Mouse (Mus musculus) intestine, embryonic 16.5 days (tissue): ENCODE data around the gene Fkbp6. TPM values are rescaled to one million over a fixed set of nuclear protein-coding genes. Genes with fewer than 3 reads are reported as not detected.

Source experiments
- ATAC-seq: fragments of 200-750 bp; cut with Nextera tagmentation; 2 replicates; pipeline ENCODE4 v1.8.0; 2017; ENCODE audit warnings: moderate TSS enrichment, moderate library complexity
- H3K27ac ChIP-seq: fragments of 300-500 bp; sonication (generic); 2 replicates; pipeline ENCODE4 v1.5.1; 2014; ENCODE audit warnings: mild to moderate bottlenecking, low read length
- H3K27me3 ChIP-seq: fragments of 300-500 bp; sonication (generic); replicated peaks from 2 replicates; pipeline ENCODE4 v1.6.1; 2014; ENCODE audit warnings: low read length, control low read depth, mixed read lengths; ENCODE audit not compliant: control insufficient read depth, insufficient read depth
- H3K36me3 ChIP-seq: fragments of 300-500 bp; sonication (generic); 2 replicates; pipeline ENCODE4 v1.6.1; 2014; ENCODE audit warnings: low read length, control low read depth; ENCODE audit not compliant: control insufficient read depth, insufficient read depth
- H3K4me1 ChIP-seq: fragments of 300-500 bp; sonication (generic); 2 replicates; pipeline ENCODE4 v1.6.1; 2014; ENCODE audit warnings: low read length, control low read depth, mixed read lengths; ENCODE audit not compliant: control insufficient read depth, insufficient read depth
- H3K4me2 ChIP-seq: fragments of 300-500 bp; sonication (generic); 2 replicates; pipeline ENCODE4 v1.6.1; 2014; ENCODE audit warnings: low read depth, low read length, control low read depth
- H3K4me3 ChIP-seq: fragments of 300-500 bp; sonication (generic); 2 replicates; pipeline ENCODE4 v1.5.1; 2014; ENCODE audit warnings: mild to moderate bottlenecking, low read length
- H3K9ac ChIP-seq: fragments of 300-500 bp; sonication (generic); 2 replicates; pipeline ENCODE4 v1.6.1; 2014; ENCODE audit warnings: low read depth, low read length
- H3K9me3 ChIP-seq: fragments of 300-500 bp; sonication (generic); 2 replicates; pipeline ENCODE4 v1.6.1; 2016; ENCODE audit warnings: low read length, control low read depth; ENCODE audit not compliant: control insufficient read depth
- WGBS: fragments of 180-500 bp; shearing (Covaris S2); extraction: QIAGEN DNeasy Blood & Tissue Kit; methylation state at CpG from one replicate; pipeline ENCODE4 v1.1.7; 2014; 5-methylcytosine and 5-hydroxymethylcytosine counted together
- polyA plus RNA-seq: library from polyadenylated mRNA; unstranded; fragments of >200 nt; fragmentation: Nextera tagmentation; extraction: Ambion mirVana; gene quantifications from 2 replicates; pipeline ENCODE4 v1.2.1, GENCODE M21; 2015

Fkbp6 gene
- polyA plus RNA-seq, 1 experiment from 2014 or later: 0.48 TPM

GRCm38 (mm10) chr5:135292001-135292400 lies 57.8 kb downstream of the Fkbp6 start:
- Histone ChIP-seq H3K27ac (no peak overlapping the region), H3K9me3 (no peaks in the 10 kb centered on the region), H3K9ac (no peak overlapping the region), H3K36me3 (no peaks in the 10 kb centered on the region), H3K4me3 (no peak overlapping the region), H3K27me3 (no peaks in the 10 kb centered on the region), H3K4me1 (no peaks in the 10 kb centered on the region), H3K4me2 (no peak overlapping the region)
- 81% methylated on average over 2 of the region's 2 CpGs for whole genome bisulfite sequencing
- no peak for ATAC-seq

GRCm38 (mm10) chr5:135291193-135291592 lies 58.7 kb downstream of the Fkbp6 start:
- Histone ChIP-seq H3K36me3 (no peaks in the 10 kb centered on the region), H3K4me1 (no peaks in the 10 kb centered on the region), H3K27me3 (no peaks in the 10 kb centered on the region), H3K27ac (no peak overlapping the region), H3K4me3 (no peak overlapping the region), H3K9ac (no peak overlapping the region), H3K4me2 (no peak overlapping the region), H3K9me3 (no peaks in the 10 kb centered on the region)
- ATAC-seq: peak; percentile 38; the same call in 1 of the 2 replicates
- 58% methylated on average over 4 of the region's 4 CpGs for WGBS

- H3K4me1 ChIP-seq: no peaks in the 10 kb centered on the region
- H3K9ac ChIP-seq: no peak overlapping the region
- no peak overlapping the region for H3K27ac ChIP-seq
- no peaks in the 10 kb centered on the region for H3K36me3 ChIP-seq
- no peaks in the 10 kb centered on the region for H3K27me3 ChIP-seq
- H3K4me3 ChIP-seq: no peak overlapping the region
- no peaks in the 10 kb centered on the region for H3K9me3 ChIP-seq
- no peak for ATAC-seq
- H3K4me2 ChIP-seq: no peak overlapping the region
- 80% methylated on average over 6 of the region's 6 CpGs for WGBS
Measured at GRCm38 (mm10) chr5:135290703-135291102, 59.1 kb downstream of the Fkbp6 start.

GRCm38 (mm10) chr5:135286926-135287325 lies 62.9 kb downstream of the Fkbp6 start:
- Histone ChIP-seq H3K4me3 (no peak overlapping the region), H3K27me3 (no peaks in the 10 kb centered on the region), H3K4me2 (no peak overlapping the region), H3K9me3 (no peaks in the 10 kb centered on the region), H3K4me1 (no peaks in the 10 kb centered on the region), H3K36me3 (no peaks in the 10 kb centered on the region), H3K9ac (no peak overlapping the region), H3K27ac (no peak overlapping the region)
- 74% methylated on average over 5 of the region's 5 CpGs for WGBS
- ATAC-seq: no peak

GRCm38 (mm10) chr5:135286185-135286584 lies 63.7 kb downstream of the Fkbp6 start:
- 3% methylated on average over 6 of the region's 6 CpGs for WGBS
- Histone ChIP-seq H3K4me3 (no peak overlapping the region), H3K27me3 (no peaks in the 10 kb centered on the region), H3K4me1 (no peaks in the 10 kb centered on the region), H3K36me3 (no peaks in the 10 kb centered on the region), H3K4me2 (no peak overlapping the region), H3K27ac (no peak overlapping the region), H3K9me3 (no peaks in the 10 kb centered on the region), H3K9ac (no peak overlapping the region)
- peak; percentile 73 for ATAC-seq

GRCm38 (mm10) chr5:135285211-135285610 lies 64.6 kb downstream of the Fkbp6 start:
- no peak overlapping the region for H3K27ac ChIP-seq
- no peak overlapping the region for H3K4me3 ChIP-seq
- 75% methylated on average over 3 of the region's 3 CpGs for WGBS
- no peaks in the 10 kb centered on the region for H3K36me3 ChIP-seq
- no peaks in the 10 kb centered on the region for H3K9me3 ChIP-seq
- ATAC-seq: no peak
- no peak overlapping the region for H3K4me2 ChIP-seq
- no peaks in the 10 kb centered on the region for H3K27me3 ChIP-seq
- no peak overlapping the region for H3K9ac ChIP-seq
- H3K4me1 ChIP-seq: no peaks in the 10 kb centered on the region

GRCm38 (mm10) chr5:135280226-135280625 lies 69.6 kb downstream of the Fkbp6 start:
- H3K4me3 ChIP-seq: no peak overlapping the region
- no peaks in the 10 kb centered on the region for H3K36me3 ChIP-seq
- H3K9me3 ChIP-seq: no peaks in the 10 kb centered on the region
- peaks cover 6% of the 10 kb centered on the region for H3K4me1 ChIP-seq
- H3K27me3 ChIP-seq: peaks cover 2% of the 10 kb centered on the region; the same call in 1 of the 2 replicates
- no peak overlapping the region for H3K9ac ChIP-seq
- no peak overlapping the region for H3K27ac ChIP-seq
- no peak for ATAC-seq
- H3K4me2 ChIP-seq: no peak overlapping the region
- 58% methylated on average over 9 of the region's 9 CpGs for WGBS

GRCm38 (mm10) chr5:135276597-135276996 lies 73.2 kb downstream of the Fkbp6 start:
- H3K4me1 ChIP-seq: peaks cover 8% of the 10 kb centered on the region
- peak overlapping the region; percentile 47 for H3K9ac ChIP-seq
- H3K27ac ChIP-seq: no peak overlapping the region
- ATAC-seq: no peak
- H3K4me3 ChIP-seq: peak overlapping the region; percentile 34
- peak overlapping the region; percentile 44 for H3K4me2 ChIP-seq
- no peaks in the 10 kb centered on the region for H3K36me3 ChIP-seq
- 10% methylated on average over 36 of the region's 36 CpGs for WGBS
- H3K27me3 ChIP-seq: peaks cover 2% of the 10 kb centered on the region; the same call in 1 of the 2 replicates
- no peaks in the 10 kb centered on the region for H3K9me3 ChIP-seq

- no peaks in the 10 kb centered on the region for H3K36me3 ChIP-seq
- 0 out of 2 replicates have a peak overlapping the region, but pooled peaks have one; percentile 0 for H3K4me2 ChIP-seq
- no peak for ATAC-seq
- H3K9me3 ChIP-seq: no peaks in the 10 kb centered on the region
- no peak overlapping the region for H3K4me3 ChIP-seq
- 26% methylated on average over 15 of the region's 15 CpGs for WGBS
- peaks cover 2% of the 10 kb centered on the region; the same call in 1 of the 2 replicates for H3K27me3 ChIP-seq
- H3K27ac ChIP-seq: peak overlapping the region; percentile 28; the same call in 1 of the 2 replicates
- H3K4me1 ChIP-seq: peaks cover 8% of the 10 kb centered on the region
- peak overlapping the region; percentile 5; the same call in 1 of the 2 replicates for H3K9ac ChIP-seq
Measured at GRCm38 (mm10) chr5:135274663-135275396, 75.0 kb downstream of the Fkbp6 start.
